ENCODE assay signal across 12 mouse cellular contexts in the genomic region with DNA sequence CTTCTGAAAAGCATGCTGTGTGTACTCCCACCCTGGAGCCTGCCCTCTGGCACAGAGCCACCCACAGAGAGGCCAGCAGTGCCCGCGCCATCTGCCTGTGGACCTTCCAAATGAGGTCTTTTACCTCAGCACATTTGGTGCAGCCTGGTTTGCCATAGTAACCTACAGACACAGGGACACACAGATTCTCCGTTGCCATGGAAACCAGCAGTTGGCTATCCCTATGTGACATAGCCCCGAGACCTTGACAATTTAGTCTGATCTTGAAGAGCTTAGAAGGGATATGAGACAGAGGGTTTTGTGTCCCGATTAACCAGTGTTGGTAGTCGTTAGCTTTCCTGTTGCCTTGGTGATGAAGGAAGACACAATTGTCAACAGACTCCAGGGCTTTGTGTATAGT. TPM values are rescaled to one million over a fixed set of nuclear protein-coding genes. Genes with fewer than 3 reads are reported as not detected.
DNase-seq lines count a peak whose midpoint lies in the region; ATAC-seq and TF ChIP-seq lines count a peak whose summit lies in the region.
"Had no signal": no experiment of that assay in that cellular context is flagged by ENCODE, and none has a peak within 500 bp of the region (broad histone marks: within the 10 kb centered on the region; RNA-seq: fewer than 3 reads in every experiment).

No protein-coding gene starts in this region.

- no peak for TF ChIP-seq CTCF in stomach, postnatal 0 days (IDR thresholded peaks at IDR 0.05; ENCODE audit: low read depth)

- peaks cover 24% of the 10 kb centered on the region for H3K4me1 ChIP-seq in hindbrain, embryonic 15.5 days (replicated peaks)
- no peaks in the 10 kb centered on the region for H3K4me1 ChIP-seq in stomach, postnatal 0 days (replicated peaks; ENCODE audit: control insufficient read depth, insufficient read depth)
- no peaks in the 10 kb centered on the region for H3K4me1 ChIP-seq in intestine, embryonic 16.5 days (ENCODE audit: control insufficient read depth, insufficient read depth, low read length)
- H3K4me1 ChIP-seq: embryonic facial prominence, embryonic 15.5 days; limb, embryonic 15.5 days had no signal

- WGBS in hindbrain, embryonic 15.5 days, result 23% methylated on average over 6 of the region's 6 CpGs
- WGBS in stomach, postnatal 0 days, result 60% methylated on average over 6 of the region's 6 CpGs
- WGBS in intestine, embryonic 16.5 days, result 61% methylated on average over 6 of the region's 6 CpGs

- H3K9me3 ChIP-seq in hindbrain, embryonic 15.5 days, result no peaks in the 10 kb centered on the region
- no peaks in the 10 kb centered on the region for H3K9me3 ChIP-seq in stomach, postnatal 0 days (ENCODE audit: control insufficient read depth, low read length)
- no peaks in the 10 kb centered on the region for H3K9me3 ChIP-seq in intestine, embryonic 16.5 days (ENCODE audit: control insufficient read depth, low read length)
- H3K9me3 ChIP-seq: embryonic facial prominence, embryonic 15.5 days; limb, embryonic 15.5 days had no signal

- H3K36me3 ChIP-seq in hindbrain, embryonic 15.5 days, result no peaks in the 10 kb centered on the region
- H3K36me3 ChIP-seq in stomach, postnatal 0 days (ENCODE audit: control insufficient read depth, insufficient read depth, low read length), result no peaks in the 10 kb centered on the region
- no peaks in the 10 kb centered on the region for H3K36me3 ChIP-seq in intestine, embryonic 16.5 days (ENCODE audit: control insufficient read depth, insufficient read depth, low read length)
- H3K36me3 ChIP-seq: embryonic facial prominence, embryonic 15.5 days; limb, embryonic 15.5 days had no signal

- peak overlapping the region; percentile 11; the same call in 1 of the 2 replicates for H3K4me2 ChIP-seq in hindbrain, embryonic 15.5 days
- H3K4me2 ChIP-seq in stomach, postnatal 0 days (replicated peaks; ENCODE audit: low read depth), result no peak overlapping the region
- no peak overlapping the region for H3K4me2 ChIP-seq in intestine, embryonic 16.5 days (ENCODE audit: low read depth, low read length)
- H3K4me2 ChIP-seq: embryonic facial prominence, embryonic 15.5 days; limb, embryonic 15.5 days had no signal

- intact Hi-C loops in gastrocnemius, postnatal 36 days (cut with DNase I), result no loop called here

- peak; percentile 53 for DNase-seq in right cerebral cortex, postnatal 4 days
- DNase-seq in right cerebral cortex, postnatal 25 days, result no peak
- peak; percentile 62 to 75 for DNase-seq in cerebellum, postnatal 25 days
- no peak for DNase-seq in stomach, postnatal 0 days (ENCODE audit: low spot score)
- no peak for DNase-seq in frontal cortex, postnatal 25 days (ENCODE audit: low spot score in 2 of 2)
- DNase-seq in gastrocnemius, postnatal 36 days, result no peak
- DNase-seq: heart, postnatal 36 days had no signal

- H3K27ac ChIP-seq in hindbrain, embryonic 15.5 days (replicated peaks), result peak overlapping the region; percentile 63
- no peak overlapping the region for H3K27ac ChIP-seq in stomach, postnatal 0 days (replicated peaks)
- H3K27ac ChIP-seq in intestine, embryonic 16.5 days (ENCODE audit: low read length), result no peak overlapping the region
- H3K27ac ChIP-seq: embryonic facial prominence, embryonic 15.5 days; limb, embryonic 15.5 days had no signal

- no peak overlapping the region for H3K4me3 ChIP-seq in hindbrain, embryonic 15.5 days
- H3K4me3 ChIP-seq in stomach, postnatal 0 days (ENCODE audit: low read depth, low read length), result no peak overlapping the region
- no peak overlapping the region for H3K4me3 ChIP-seq in intestine, embryonic 16.5 days (ENCODE audit: low read length)
- H3K4me3 ChIP-seq: embryonic facial prominence, embryonic 15.5 days; limb, embryonic 15.5 days had no signal

- no peak overlapping the region for H3K9ac ChIP-seq in hindbrain, embryonic 15.5 days
- H3K9ac ChIP-seq in stomach, postnatal 0 days (ENCODE audit: low read length), result no peak overlapping the region
- H3K9ac ChIP-seq in intestine, embryonic 16.5 days (ENCODE audit: low read depth, low read length), result no peak overlapping the region
- H3K9ac ChIP-seq: embryonic facial prominence, embryonic 15.5 days; limb, embryonic 15.5 days had no signal

- no peak for TF ChIP-seq EP300 in stomach, postnatal 0 days (optimal IDR thresholded peaks at IDR 0.05)

- ATAC-seq in hindbrain, embryonic 15.5 days (ENCODE audit: low FRiP score, low read depth), result peak; percentile 80
- ATAC-seq in stomach, postnatal 0 days (ENCODE audit: low FRiP score, low TSS enrichment), result peak; percentile 39; the same call in 1 of the 2 replicates
- no peak for ATAC-seq in intestine, embryonic 16.5 days

- no peaks in the 10 kb centered on the region for H3K27me3 ChIP-seq in hindbrain, embryonic 15.5 days
- H3K27me3 ChIP-seq in stomach, postnatal 0 days (ENCODE audit: control insufficient read depth, insufficient read depth, low read length), result no peaks in the 10 kb centered on the region
- no peaks in the 10 kb centered on the region for H3K27me3 ChIP-seq in intestine, embryonic 16.5 days (replicated peaks; ENCODE audit: control insufficient read depth, insufficient read depth, low read length)
- H3K27me3 ChIP-seq: embryonic facial prominence, embryonic 15.5 days; limb, embryonic 15.5 days had no signal

RNA-seq across cellular contexts. Expression of a gene that starts 22.1 kb away (rescaled TPM):
- 45.8 and 51.4 TPM in 2 replicates for polyA plus RNA-seq in hindbrain, embryonic 15.5 days (2015; fragmentation: Nextera tagmentation; extraction: Ambion mirVana)
- polyA plus RNA-seq in stomach, postnatal 0 days (2015; fragmentation: Nextera tagmentation; extraction: Ambion mirVana), result 0.75 and 0.90 TPM in 2 replicates
- total RNA-seq in gastrocnemius, postnatal 36 days (2021), result under 1 TPM; 0.38 to 0.49 TPM
- polyA plus RNA-seq in intestine, embryonic 16.5 days (2015; fragmentation: Nextera tagmentation; extraction: Ambion mirVana), result 1.8 and 1.9 TPM in 2 replicates
- total RNA-seq: MEL had no signal

RNA-seq across cellular contexts. Expression of a gene that starts 38.1 kb away (rescaled TPM):
- polyA plus RNA-seq in hindbrain, embryonic 15.5 days (2015; fragmentation: Nextera tagmentation; extraction: Ambion mirVana), result 73.6 and 76.5 TPM in 2 replicates
- polyA plus RNA-seq in stomach, postnatal 0 days (2015; fragmentation: Nextera tagmentation; extraction: Ambion mirVana), result 70.1 and 75.8 TPM in 2 replicates
- total RNA-seq in gastrocnemius, postnatal 36 days (2021), result 100 to 1,000 TPM in 1 of 2 experiments, 10 to 100 TPM in 1; 90.9 to 108 TPM
- polyA plus RNA-seq in intestine, embryonic 16.5 days (2015; fragmentation: Nextera tagmentation; extraction: Ambion mirVana), result 68.2 TPM in 2 replicates

RNA-seq across cellular contexts. Expression of a gene that starts 42.3 kb away (rescaled TPM):
- 0.06 TPM in 1 of 2 replicates, not detected in the other for polyA plus RNA-seq in hindbrain, embryonic 15.5 days (2015; fragmentation: Nextera tagmentation; extraction: Ambion mirVana)
- 12.2 and 12.6 TPM in 2 replicates for polyA plus RNA-seq in stomach, postnatal 0 days (2015; fragmentation: Nextera tagmentation; extraction: Ambion mirVana)
- 1 to 10 TPM; 1.3 to 1.8 TPM for total RNA-seq in gastrocnemius, postnatal 36 days (2021)
- 0.06 TPM in 1 of 2 replicates, not detected in the other for polyA plus RNA-seq in intestine, embryonic 16.5 days (2015; fragmentation: Nextera tagmentation; extraction: Ambion mirVana)

Comparison
In these comparisons a context has a peak if more than half of its experiments do, and no peak if none do; other contexts are left out.
1. DNase-seq: peak in right cerebral cortex, postnatal 4 days (single experiment) and cerebellum, postnatal 25 days (2 of 2); none in right cerebral cortex, postnatal 25 days (single experiment), stomach, postnatal 0 days (single experiment), frontal cortex, postnatal 25 days (0 of 2) and gastrocnemius, postnatal 36 days (0 of 2).
2. RNA of a gene that starts 22.1 kb away (polyA plus RNA-seq): 45.8 to 51.4 TPM in hindbrain, embryonic 15.5 days; 1.8 to 1.9 TPM in intestine, embryonic 16.5 days and 0.75 to 0.90 TPM in stomach, postnatal 0 days; every median in the first group is over 10 times any median in the second.
3. RNA of a gene that starts 42.3 kb away (polyA plus RNA-seq): 12.2 to 12.6 TPM in stomach, postnatal 0 days; 0.06 TPM in hindbrain, embryonic 15.5 days and 0.06 TPM in intestine, embryonic 16.5 days; every median in the first group is over 10 times any median in the second.